Mouse (Mus musculus): ENCODE measurements around the gene Sdhc.

DNA sequence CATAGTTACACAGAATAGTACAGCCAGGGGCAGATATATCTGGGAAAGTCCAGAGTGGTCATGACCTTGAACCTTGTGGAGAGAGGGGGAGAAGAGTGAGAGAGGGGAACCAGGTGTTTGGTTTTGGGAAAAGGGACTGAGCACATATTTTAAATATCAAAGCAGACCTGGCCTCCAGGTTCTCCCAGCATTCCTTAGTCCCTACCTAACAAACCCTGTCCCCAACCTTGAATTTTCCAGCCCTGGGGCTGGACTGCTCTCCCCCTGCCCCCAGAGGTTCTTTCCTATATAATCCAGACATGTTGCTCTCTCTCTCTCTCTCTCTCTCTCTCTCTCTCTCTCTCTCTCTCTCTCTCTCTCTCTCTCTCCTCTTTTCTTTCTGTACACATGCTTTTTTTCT is 53.3 kb downstream of the Sdhc start:
- TF ChIP-seq POLR2A (IDR thresholded peaks at IDR 0.05; ENCODE audit: borderline replicate concordance, extremely low read depth, insufficient read depth, insufficient read length, poor library complexity, severe bottlenecking) (no peak), CTCF (IDR thresholded peaks at IDR 0.05; ENCODE audit: borderline replicate concordance, extremely low read depth, insufficient read depth, insufficient read length) (no peak)

Measured in brain, embryonic 14.5 days (tissue).